Mouse (Mus musculus) olfactory bulb, adult 2 months (tissue): ENCODE data around the gene Kcnip2. TPM values are rescaled to one million over a fixed set of nuclear protein-coding genes. Genes with fewer than 3 reads are reported as not detected.
A peak's percentile ranks its signal among the peaks of the same experiment; 100 is the strongest.

Source experiments
- H3K27ac ChIP-seq: fragments of 200-500 bp; 2 replicates; pipeline ENCODE4 v1.5.1; 2012; ENCODE audit warnings: low read depth, low read length; ENCODE audit not compliant: insufficient read depth
- H3K4me1 ChIP-seq: fragments of 200-500 bp; 2 replicates; pipeline ENCODE4 v1.6.1; 2012; ENCODE audit warnings: low read length; ENCODE audit not compliant: control insufficient read depth, insufficient read depth
- H3K4me3 ChIP-seq: fragments of 200-500 bp; 2 replicates; pipeline ENCODE4 v1.5.1; 2012; ENCODE audit warnings: mild to moderate bottlenecking, low read depth, low read length, moderate library complexity; ENCODE audit not compliant: insufficient read depth
- CTCF ChIP-seq: fragments of 200-500 bp; IDR thresholded peaks from 2 replicates; pipeline ENCODE4 v1.5.1; 2012; ENCODE audit warnings: low read depth, mild to moderate bottlenecking, low read length, moderate library complexity; ENCODE audit not compliant: insufficient read depth
- POLR2A ChIP-seq: fragments of 200-500 bp; IDR thresholded peaks from 2 replicates; pipeline ENCODE4 v1.6.1; 2012; ENCODE audit warnings: mild to moderate bottlenecking, low read depth, low read length, moderate library complexity; ENCODE audit not compliant: insufficient read depth
- WGBS: fragments of 180-500 bp; shearing (Covaris S2); methylation state at CpG from one replicate; pipeline ENCODE4 v1.1.7; 2018; 5-methylcytosine and 5-hydroxymethylcytosine counted together
- polyA plus RNA-seq: library from polyadenylated mRNA; stranded (reverse); fragments of >200 nt; gene quantifications from 2 replicates; pipeline ENCODE4 v1.2.4, GENCODE M21; 2012; ENCODE audit warnings: low replicate concordance; ENCODE audit not compliant: missing spikeins, insufficient read depth, insufficient read length

Gene Kcnip2
- polyA plus RNA-seq, 1 experiment = not detected

GRCm38 (mm10) chr19:45771501-45771900 is 44.4 kb downstream of the Kcnip2 start:
- TF ChIP-seq POLR2A = no peak
- no peak for TF ChIP-seq CTCF
- 78% methylated on average over 5 of the region's 5 CpGs for WGBS
- H3K4me1 ChIP-seq = no peaks in the 10 kb centered on the region
- H3K4me3 ChIP-seq = no peak overlapping the region
- no peak overlapping the region for H3K27ac ChIP-seq

- Histone ChIP-seq H3K4me3 (no peak overlapping the region), H3K4me1 (no peaks in the 10 kb centered on the region), H3K27ac (no peak overlapping the region)
- TF ChIP-seq CTCF (no peak), POLR2A (no peak)
- 80% methylated on average over 3 of the region's 3 CpGs for WGBS
These were observed 55.1 kb downstream of the Kcnip2 start for GRCm38 (mm10) chr19:45760810-45761209.

GRCm38 (mm10) chr19:45758671-45759070 is 57.2 kb downstream of the Kcnip2 start:
- no peak overlapping the region for H3K27ac ChIP-seq
- 83% methylated on average over 5 of the region's 5 CpGs for WGBS
- no peak overlapping the region for H3K4me3 ChIP-seq
- TF ChIP-seq CTCF (no peak), POLR2A (no peak)
- H3K4me1 ChIP-seq = no peaks in the 10 kb centered on the region

GRCm38 (mm10) chr19:45753551-45753950 is 62.3 kb downstream of the Kcnip2 start:
- Histone ChIP-seq H3K27ac (no peak overlapping the region), H3K4me1 (peaks cover 5% of the 10 kb centered on the region; the same call in 1 of the 2 replicates), H3K4me3 (no peak overlapping the region)
- no peak for TF ChIP-seq CTCF
- no peak for TF ChIP-seq POLR2A
- WGBS = 96% methylated on average over 3 of the region's 3 CpGs

GRCm38 (mm10) chr19:45751881-45752280 is 64.0 kb downstream of the Kcnip2 start:
- Histone ChIP-seq H3K27ac (no peak overlapping the region), H3K4me1 (peaks cover 12% of the 10 kb centered on the region; the same call in 1 of the 2 replicates), H3K4me3 (no peak overlapping the region)
- no peak for TF ChIP-seq POLR2A
- TF ChIP-seq CTCF = no peak
- whole genome bisulfite sequencing = 89% methylated on average over 7 of the region's 7 CpGs

- Histone ChIP-seq H3K4me1 (peaks cover 12% of the 10 kb centered on the region; the same call in 1 of the 2 replicates), H3K4me3 (peak within 1 kb of the TSS; percentile 80), H3K27ac (no peak within 1 kb of the TSS)
- under 1% methylated on average over 60 of the region's 60 CpGs for WGBS
- TF ChIP-seq CTCF = no peak
- no peak; the same call in 1 of the 2 replicates for TF ChIP-seq POLR2A
These were observed 66.4 kb downstream of the Kcnip2 start, which contains the start of gene Npm3 for GRCm38 (mm10) chr19:45749243-45750043. Gene Npm3 (minus strand): TSS chr19:45749591.

GRCm38 (mm10) chr19:45748691-45749242 is 67.1 kb downstream of the Kcnip2 start:
- Histone ChIP-seq H3K4me3 (peak overlapping the region; percentile 80), H3K27ac (no peak overlapping the region), H3K4me1 (peaks cover 12% of the 10 kb centered on the region; the same call in 1 of the 2 replicates)
- WGBS = 4% methylated on average over 33 of the region's 33 CpGs
- TF ChIP-seq POLR2A (no peak), CTCF (no peak)

- 65% methylated on average over 9 of the region's 9 CpGs for WGBS
- peak overlapping the region; percentile 80; the same call in 1 of the 2 replicates for H3K4me3 ChIP-seq
- TF ChIP-seq POLR2A (no peak), CTCF (no peak)
- H3K27ac ChIP-seq = no peak overlapping the region
- peaks cover 12% of the 10 kb centered on the region; the same call in 1 of the 2 replicates for H3K4me1 ChIP-seq
These were observed 67.7 kb downstream of the Kcnip2 start for GRCm38 (mm10) chr19:45748206-45748605.

- no peak overlapping the region for H3K4me3 ChIP-seq
- H3K4me1 ChIP-seq = peaks cover 16% of the 10 kb centered on the region; the same call in 1 of the 2 replicates
- no peak for TF ChIP-seq POLR2A
- peak; percentile 60 for TF ChIP-seq CTCF
- WGBS = 44% methylated on average over 11 of the region's 11 CpGs
- H3K27ac ChIP-seq = no peak overlapping the region
These were observed 68.6 kb downstream of the Kcnip2 start for GRCm38 (mm10) chr19:45747028-45747867.
